Mouse (Mus musculus): ENCODE results near the gene Stip1. TPM values are rescaled to one million over a fixed set of nuclear protein-coding genes. Genes with fewer than 3 reads are reported as not detected.

The Stip1 gene
- total and polyA plus RNA-seq, 2 experiments from 2014 or later: 124 to 156 TPM

- peak overlapping the region; percentile 23; the same call in 1 of the 2 replicates for H3K4me2 ChIP-seq (ENCODE audit: low read depth)
- ATAC-seq (no peak), DNase-seq (no peak)
- no peak for TF ChIP-seq CTCF (IDR thresholded peaks at IDR 0.05; ENCODE audit: low read depth)
- H3K9me3 ChIP-seq (ENCODE audit: low read length): no peaks in the 10 kb centered on the region
- 13% methylated on average over 33 of the region's 35 CpGs for WGBS
- no peaks in the 10 kb centered on the region for H3K27me3 ChIP-seq (ENCODE audit: insufficient read depth, low read length)
- no peak overlapping the region for H3K9ac ChIP-seq
- no peak overlapping the region for H3K4me3 ChIP-seq (ENCODE audit: low read depth, low read length)
- peaks cover 23% of the 10 kb centered on the region for H3K4me1 ChIP-seq (ENCODE audit: insufficient read depth)
- H3K27ac ChIP-seq (ENCODE audit: low read depth, low read length): no peak overlapping the region
- H3K36me3 ChIP-seq (ENCODE audit: insufficient read depth): no peaks in the 10 kb centered on the region
Observed at GRCm38 (mm10) chr19:7069781-7070763, 30.3 kb upstream of the Stip1 start.

GRCm38 (mm10) chr19:7068661-7069531 is 29.1 kb upstream of the Stip1 start:
- Histone ChIP-seq H3K27me3 (ENCODE audit: insufficient read depth, low read length) (no peaks in the 10 kb centered on the region), H3K36me3 (ENCODE audit: insufficient read depth) (no peaks in the 10 kb centered on the region), H3K4me2 (ENCODE audit: low read depth) (peak overlapping the region; percentile 35), H3K9ac (no peak overlapping the region), H3K27ac (ENCODE audit: low read depth, low read length) (no peak overlapping the region), H3K4me3 (ENCODE audit: low read depth, low read length) (no peak overlapping the region), H3K9me3 (ENCODE audit: low read length) (no peaks in the 10 kb centered on the region), H3K4me1 (ENCODE audit: insufficient read depth) (peaks cover 23% of the 10 kb centered on the region)
- ATAC-seq (no peak), DNase-seq (no peak)
- 27% methylated on average over 11 of the region's 11 CpGs for WGBS
- TF ChIP-seq CTCF (IDR thresholded peaks at IDR 0.05; ENCODE audit: low read depth): peak; percentile 59

GRCm38 (mm10) chr19:7068136-7068535 is 28.4 kb upstream of the Stip1 start:
- H3K9ac ChIP-seq: no peak overlapping the region
- H3K27ac ChIP-seq (ENCODE audit: low read depth, low read length): no peak overlapping the region
- peak overlapping the region; percentile 35 for H3K4me2 ChIP-seq (ENCODE audit: low read depth)
- H3K9me3 ChIP-seq (ENCODE audit: low read length): no peaks in the 10 kb centered on the region
- TF ChIP-seq CTCF (IDR thresholded peaks at IDR 0.05; ENCODE audit: low read depth): peak; percentile 91
- no peaks in the 10 kb centered on the region for H3K36me3 ChIP-seq (ENCODE audit: insufficient read depth)
- H3K4me1 ChIP-seq (ENCODE audit: insufficient read depth): peaks cover 23% of the 10 kb centered on the region
- DNase-seq: peak; percentile 88
- 2% methylated on average over 14 of the region's 14 CpGs for WGBS
- no peaks in the 10 kb centered on the region for H3K27me3 ChIP-seq (ENCODE audit: insufficient read depth, low read length)
- peak; percentile 68 for ATAC-seq
- 0 out of 2 replicates have a peak overlapping the region, but pooled peaks have one; percentile 8 for H3K4me3 ChIP-seq (ENCODE audit: low read depth, low read length)

GRCm38 (mm10) chr19:7067344-7068050 is 27.7 kb upstream of the Stip1 start:
- Histone ChIP-seq H3K36me3 (ENCODE audit: insufficient read depth) (no peaks in the 10 kb centered on the region), H3K4me1 (ENCODE audit: insufficient read depth) (peaks cover 23% of the 10 kb centered on the region), H3K4me3 (ENCODE audit: low read depth, low read length) (no peak overlapping the region), H3K9ac (no peak overlapping the region), H3K27me3 (ENCODE audit: insufficient read depth, low read length) (no peaks in the 10 kb centered on the region), H3K9me3 (ENCODE audit: low read length) (no peaks in the 10 kb centered on the region), H3K4me2 (ENCODE audit: low read depth) (peak overlapping the region; percentile 35; the same call in 1 of the 2 replicates), H3K27ac (ENCODE audit: low read depth, low read length) (no peak overlapping the region)
- DNase-seq (no peak), ATAC-seq (no peak)
- WGBS: 51% methylated on average over 20 of the region's 20 CpGs
- no peak for TF ChIP-seq CTCF (IDR thresholded peaks at IDR 0.05; ENCODE audit: low read depth)

GRCm38 (mm10) chr19:7066828-7067342 is 27.1 kb upstream of the Stip1 start:
- H3K9me3 ChIP-seq (ENCODE audit: low read length): no peaks in the 10 kb centered on the region
- H3K4me1 ChIP-seq (ENCODE audit: insufficient read depth): peaks cover 23% of the 10 kb centered on the region
- TF ChIP-seq CTCF (IDR thresholded peaks at IDR 0.05; ENCODE audit: low read depth): no peak
- no peak overlapping the region for H3K4me2 ChIP-seq (ENCODE audit: low read depth)
- 46% methylated on average over 8 of the region's 8 CpGs for WGBS
- H3K4me3 ChIP-seq (ENCODE audit: low read depth, low read length): no peak overlapping the region
- no peak for DNase-seq
- no peak overlapping the region for H3K27ac ChIP-seq (ENCODE audit: low read depth, low read length)
- no peaks in the 10 kb centered on the region for H3K27me3 ChIP-seq (ENCODE audit: insufficient read depth, low read length)
- no peaks in the 10 kb centered on the region for H3K36me3 ChIP-seq (ENCODE audit: insufficient read depth)
- ATAC-seq: no peak
- no peak overlapping the region for H3K9ac ChIP-seq

Measured in forebrain, postnatal 0 days (tissue).